Mouse (Mus musculus): ENCODE measurements around the gene Ttyh3. TPM values are rescaled to one million over a fixed set of nuclear protein-coding genes. Genes with fewer than 3 reads are reported as not detected.

Ttyh3 gene
- polyA plus RNA-seq (2014; fragmentation: Nextera tagmentation; extraction: Ambion mirVana): 32.8 and 35.7 TPM in 2 replicates

DNA sequence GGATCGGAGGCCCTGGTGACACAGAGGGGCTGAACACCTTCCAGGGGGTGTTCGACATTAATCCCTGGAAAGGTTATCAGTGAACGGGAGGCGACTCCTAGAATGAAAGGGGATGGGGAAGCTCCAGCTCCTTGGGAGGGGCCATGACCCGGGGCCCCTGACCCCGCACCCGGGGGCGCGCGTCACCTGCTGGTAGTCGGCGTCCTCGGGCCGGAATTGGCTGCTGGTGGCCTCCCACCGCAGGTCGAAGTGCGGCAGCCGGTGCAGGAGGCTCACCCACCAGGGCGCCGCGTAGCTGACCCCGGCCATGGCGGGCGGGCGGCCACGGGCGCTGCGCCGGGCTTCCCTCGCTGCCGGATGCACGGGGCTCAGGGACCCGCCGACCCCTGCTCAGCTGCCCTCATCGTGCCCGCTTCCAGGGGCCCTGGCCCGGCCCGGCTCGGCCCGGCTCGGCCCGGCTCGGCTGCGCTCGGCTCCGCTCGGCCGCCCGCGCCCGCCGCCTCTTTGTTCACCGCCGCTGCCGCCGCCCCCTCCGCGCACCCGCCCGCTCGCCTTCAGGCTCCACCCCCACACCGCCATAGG is at the start of gene Ttyh3:
Ttyh3 (minus strand) TSS at position 513 of the 582 bp plus-strand sequence.
- WGBS: under 1% methylated on average over 57 of the region's 62 CpGs
- ATAC-seq (ENCODE audit: insufficient number of reproducible peaks, insufficient read depth, low FRiP score, low read depth): peak; percentile 19

DNA sequence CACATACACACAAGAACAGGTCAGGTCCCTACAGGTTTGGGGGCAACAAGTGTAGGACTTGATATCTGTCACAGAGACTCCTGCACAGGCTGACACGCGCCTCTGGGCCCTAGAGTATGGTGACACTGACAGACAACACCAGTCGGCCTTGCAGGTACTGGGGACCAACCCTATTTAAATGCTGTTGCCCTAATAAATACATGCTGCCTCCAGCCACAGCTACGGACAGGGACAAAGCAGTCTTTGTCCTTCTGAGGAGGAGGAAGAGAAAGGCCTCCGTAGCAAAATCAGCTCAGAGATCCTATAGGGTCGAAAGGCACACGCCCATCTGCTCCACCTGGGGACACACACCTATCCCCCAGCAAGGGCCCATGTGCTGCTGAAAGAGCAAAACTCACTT is 47.2 kb upstream of the Ttyh3 start:
- no peak overlapping the region for H3K9ac ChIP-seq (ENCODE audit: low read length)
- no peaks in the 10 kb centered on the region for H3K9me3 ChIP-seq (ENCODE audit: control insufficient read depth, low read length)
- H3K4me1 ChIP-seq (ENCODE audit: control insufficient read depth in 2 of 2, insufficient read depth in 2 of 2, low read length in 2 of 2): peaks cover 1 to 4% of the 10 kb centered on the region in 2 experiments
- no peak overlapping the region for H3K4me3 ChIP-seq (ENCODE audit: control insufficient read depth in 1 of 2, insufficient read depth in 1 of 2, low read depth in 1 of 2, low read length in 2 of 2)
- no peak for ATAC-seq (ENCODE audit: insufficient number of reproducible peaks, insufficient read depth, low FRiP score, low read depth)
- 84% methylated on average over 7 of the region's 7 CpGs for WGBS
- H3K36me3 ChIP-seq (ENCODE audit: control insufficient read depth, insufficient read depth, low read length): peaks cover 46% of the 10 kb centered on the region
- H3K27ac ChIP-seq (replicated peaks in 1 of 2; ENCODE audit: control insufficient read depth in 1 of 2, insufficient read depth in 1 of 2, low read depth in 2 of 2, low read length in 2 of 2): no peak overlapping the region
- no peaks in the 10 kb centered on the region for H3K27me3 ChIP-seq (ENCODE audit: control insufficient read depth, insufficient read depth, low read length)
- H3K4me2 ChIP-seq (ENCODE audit: low read length): no peak overlapping the region

More for the DNA sequence above, at the start of gene Ttyh3:
- peak within 1 kb of the TSS; percentile 98 for H3K9ac ChIP-seq (ENCODE audit: low read length)
- H3K9me3 ChIP-seq (ENCODE audit: control insufficient read depth, low read length): no peaks in the 10 kb centered on the region
- H3K27ac ChIP-seq (replicated peaks in 1 of 2; ENCODE audit: control insufficient read depth in 1 of 2, insufficient read depth in 1 of 2, low read depth in 2 of 2, low read length in 2 of 2): peak within 1 kb of the TSS; percentile 83 to 85
- H3K36me3 ChIP-seq (ENCODE audit: control insufficient read depth, insufficient read depth, low read length): peaks cover 18% of the 10 kb centered on the region
- H3K4me2 ChIP-seq (ENCODE audit: low read length): peak within 1 kb of the TSS; percentile 89
- no peaks in the 10 kb centered on the region for H3K27me3 ChIP-seq (ENCODE audit: control insufficient read depth, insufficient read depth, low read length)
- peaks cover 47 to 58% of the 10 kb centered on the region in 2 experiments for H3K4me1 ChIP-seq (ENCODE audit: control insufficient read depth in 2 of 2, insufficient read depth in 2 of 2, low read length in 2 of 2)
- peak within 1 kb of the TSS; percentile 85 to 86 for H3K4me3 ChIP-seq (ENCODE audit: control insufficient read depth in 1 of 2, insufficient read depth in 1 of 2, low read depth in 1 of 2, low read length in 2 of 2)

DNA sequence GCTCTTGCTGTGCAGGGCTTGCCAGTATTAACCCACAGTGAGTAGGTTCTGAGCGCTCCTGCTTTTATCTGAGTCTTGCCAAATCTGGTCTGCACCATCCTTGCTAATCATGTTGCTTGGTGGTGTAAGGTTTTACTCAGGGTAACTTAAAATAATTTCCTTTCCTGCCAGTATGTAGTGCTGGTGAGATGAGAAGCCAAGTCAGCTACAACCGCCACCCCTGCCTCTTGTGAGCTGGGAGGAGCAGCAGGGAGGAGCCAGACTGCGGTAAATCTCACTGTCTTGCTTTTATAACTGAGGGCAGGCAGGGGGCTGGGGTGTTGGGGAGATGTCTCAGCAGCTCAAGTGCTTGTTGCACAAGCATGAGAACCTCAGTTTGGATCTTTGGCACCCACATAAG is 39.6 kb upstream of the Ttyh3 start:
- H3K4me2 ChIP-seq (ENCODE audit: low read length): no peak overlapping the region
- 73% methylated on average over 3 of the region's 3 CpGs for WGBS
- no peaks in the 10 kb centered on the region for H3K9me3 ChIP-seq (ENCODE audit: control insufficient read depth, low read length)
- H3K36me3 ChIP-seq (ENCODE audit: control insufficient read depth, insufficient read depth, low read length): peaks cover 46% of the 10 kb centered on the region
- H3K27ac ChIP-seq (replicated peaks in 1 of 2; ENCODE audit: control insufficient read depth in 1 of 2, insufficient read depth in 1 of 2, low read depth in 2 of 2, low read length in 2 of 2): no peak overlapping the region
- H3K9ac ChIP-seq (ENCODE audit: low read length): no peak overlapping the region
- no peaks in the 10 kb centered on the region for H3K27me3 ChIP-seq (ENCODE audit: control insufficient read depth, insufficient read depth, low read length)
- no peaks in the 10 kb centered on the region for H3K4me1 ChIP-seq (ENCODE audit: control insufficient read depth in 2 of 2, insufficient read depth in 2 of 2, low read length in 2 of 2)
- no peak overlapping the region for H3K4me3 ChIP-seq (ENCODE audit: control insufficient read depth in 1 of 2, insufficient read depth in 1 of 2, low read depth in 1 of 2, low read length in 2 of 2)
- ATAC-seq (ENCODE audit: insufficient number of reproducible peaks, insufficient read depth, low FRiP score, low read depth): no peak

DNA sequence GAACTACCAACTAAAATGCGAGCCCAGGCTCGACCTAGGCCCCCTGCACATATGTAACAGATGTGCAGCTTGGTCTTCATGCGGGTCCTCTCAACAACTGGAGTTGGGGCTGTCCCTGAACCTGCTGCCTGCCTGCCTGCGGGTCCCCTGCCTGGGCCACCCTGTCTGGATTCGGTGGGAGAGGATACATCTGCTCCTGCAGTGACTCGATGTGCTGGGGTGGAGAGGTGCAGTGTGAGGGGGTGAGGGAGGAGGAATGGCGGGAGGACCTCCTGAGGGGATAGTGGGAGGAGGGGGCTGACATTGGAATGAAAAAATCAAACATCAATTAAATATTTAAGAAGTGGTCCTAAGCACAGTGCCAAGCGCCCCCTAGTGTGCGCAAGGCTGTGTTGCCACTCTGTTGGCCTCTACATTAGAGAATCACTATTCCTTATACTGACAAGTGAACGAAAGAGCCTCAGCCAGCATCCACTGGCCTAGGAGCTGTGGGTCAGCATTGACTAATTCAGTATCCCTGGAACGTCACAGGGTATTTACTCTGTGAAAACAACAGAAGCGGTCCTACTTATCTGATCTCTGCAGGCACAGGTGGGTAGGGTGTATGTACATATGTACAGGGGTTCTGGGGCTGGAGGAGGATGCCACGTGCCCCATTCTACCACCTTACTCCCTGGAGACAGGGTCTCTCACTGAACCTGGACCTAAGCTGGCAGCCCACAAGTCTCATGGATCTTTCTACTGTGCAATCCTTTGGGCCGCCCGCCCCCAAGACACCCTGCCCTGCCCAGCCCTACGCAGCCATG is 35.7 kb upstream of the Ttyh3 start:
- Histone ChIP-seq H3K9me3 (ENCODE audit: control insufficient read depth, low read length) (no peaks in the 10 kb centered on the region), H3K36me3 (ENCODE audit: control insufficient read depth, insufficient read depth, low read length) (peaks cover 24% of the 10 kb centered on the region), H3K4me1 (ENCODE audit: control insufficient read depth in 2 of 2, insufficient read depth in 2 of 2, low read length in 2 of 2) (no peaks in the 10 kb centered on the region), H3K4me2 (ENCODE audit: low read length) (no peak overlapping the region), H3K27ac (replicated peaks in 1 of 2; ENCODE audit: control insufficient read depth in 1 of 2, insufficient read depth in 1 of 2, low read depth in 2 of 2, low read length in 2 of 2) (no peak overlapping the region), H3K9ac (ENCODE audit: low read length) (no peak overlapping the region), H3K27me3 (ENCODE audit: control insufficient read depth, insufficient read depth, low read length) (no peaks in the 10 kb centered on the region), H3K4me3 (ENCODE audit: control insufficient read depth in 1 of 2, insufficient read depth in 1 of 2, low read depth in 1 of 2, low read length in 2 of 2) (no peak overlapping the region)
- ATAC-seq (ENCODE audit: insufficient number of reproducible peaks, insufficient read depth, low FRiP score, low read depth): no peak
- 64% methylated on average over 16 of the region's 16 CpGs for WGBS

DNA sequence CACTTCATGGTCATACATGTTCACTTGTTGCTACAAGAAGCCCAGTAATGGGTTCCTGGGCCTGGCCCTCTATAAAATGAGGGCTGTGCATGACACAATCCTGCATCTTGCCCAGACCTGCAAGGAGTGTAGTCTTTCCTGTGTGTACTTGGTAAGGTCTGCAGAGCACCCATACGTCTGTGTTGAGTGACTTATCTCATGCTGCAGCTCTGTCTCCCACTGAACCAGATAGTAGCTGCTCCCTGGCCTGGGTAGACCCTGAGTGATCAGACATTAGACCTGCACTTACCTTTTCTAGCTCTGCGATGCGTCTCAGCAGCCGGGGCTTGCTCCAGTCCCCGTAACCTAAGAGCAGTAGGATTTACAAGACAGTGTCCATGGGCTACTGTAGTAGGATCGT is 33.3 kb upstream of the Ttyh3 start:
- Histone ChIP-seq H3K9me3 (ENCODE audit: control insufficient read depth, low read length) (no peaks in the 10 kb centered on the region), H3K4me2 (ENCODE audit: low read length) (no peak overlapping the region), H3K9ac (ENCODE audit: low read length) (no peak overlapping the region), H3K4me3 (ENCODE audit: control insufficient read depth in 1 of 2, insufficient read depth in 1 of 2, low read depth in 1 of 2, low read length in 2 of 2) (no peak overlapping the region), H3K27me3 (ENCODE audit: control insufficient read depth, insufficient read depth, low read length) (no peaks in the 10 kb centered on the region), H3K27ac (replicated peaks in 1 of 2; ENCODE audit: control insufficient read depth in 1 of 2, insufficient read depth in 1 of 2, low read depth in 2 of 2, low read length in 2 of 2) (no peak overlapping the region), H3K4me1 (ENCODE audit: control insufficient read depth in 2 of 2, insufficient read depth in 2 of 2, low read length in 2 of 2) (no peaks in the 10 kb centered on the region), H3K36me3 (ENCODE audit: control insufficient read depth, insufficient read depth, low read length) (peaks cover 28% of the 10 kb centered on the region)
- no peak for ATAC-seq (ENCODE audit: insufficient number of reproducible peaks, insufficient read depth, low FRiP score, low read depth)
- WGBS: 87% methylated on average over 6 of the region's 6 CpGs

DNA sequence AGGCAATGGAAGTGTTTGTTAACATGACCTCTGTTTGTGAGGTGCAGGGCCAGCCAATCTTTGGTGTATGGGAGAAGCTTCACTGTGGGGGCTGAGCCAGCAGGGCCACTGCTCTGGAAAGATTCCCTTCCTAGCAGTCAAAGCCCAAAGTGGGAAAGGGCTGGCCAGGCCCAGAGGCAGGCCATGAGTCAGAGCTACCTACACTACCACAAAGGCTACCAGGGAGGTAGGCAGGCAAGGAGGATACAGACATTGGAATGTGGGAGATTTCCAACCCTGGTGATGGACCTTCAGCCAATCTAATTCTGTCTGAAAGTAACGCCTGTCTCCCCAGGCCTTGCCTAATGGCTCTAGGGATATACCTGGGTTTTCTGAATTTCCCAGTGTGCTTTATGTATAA is 32.1 kb upstream of the Ttyh3 start:
- peaks cover 35% of the 10 kb centered on the region for H3K36me3 ChIP-seq (ENCODE audit: control insufficient read depth, insufficient read depth, low read length)
- WGBS: 75% methylated on average over 1 of the region's 1 CpGs
- no peak overlapping the region for H3K4me2 ChIP-seq (ENCODE audit: low read length)
- H3K27me3 ChIP-seq (ENCODE audit: control insufficient read depth, insufficient read depth, low read length): no peaks in the 10 kb centered on the region
- no peak overlapping the region for H3K9ac ChIP-seq (ENCODE audit: low read length)
- H3K4me3 ChIP-seq (ENCODE audit: control insufficient read depth in 1 of 2, insufficient read depth in 1 of 2, low read depth in 1 of 2, low read length in 2 of 2): no peak overlapping the region
- no peak for ATAC-seq (ENCODE audit: insufficient number of reproducible peaks, insufficient read depth, low FRiP score, low read depth)
- no peaks in the 10 kb centered on the region for H3K4me1 ChIP-seq (ENCODE audit: control insufficient read depth in 2 of 2, insufficient read depth in 2 of 2, low read length in 2 of 2)
- H3K27ac ChIP-seq (replicated peaks in 1 of 2; ENCODE audit: control insufficient read depth in 1 of 2, insufficient read depth in 1 of 2, low read depth in 2 of 2, low read length in 2 of 2): no peak overlapping the region
- no peaks in the 10 kb centered on the region for H3K9me3 ChIP-seq (ENCODE audit: control insufficient read depth, low read length)

DNA sequence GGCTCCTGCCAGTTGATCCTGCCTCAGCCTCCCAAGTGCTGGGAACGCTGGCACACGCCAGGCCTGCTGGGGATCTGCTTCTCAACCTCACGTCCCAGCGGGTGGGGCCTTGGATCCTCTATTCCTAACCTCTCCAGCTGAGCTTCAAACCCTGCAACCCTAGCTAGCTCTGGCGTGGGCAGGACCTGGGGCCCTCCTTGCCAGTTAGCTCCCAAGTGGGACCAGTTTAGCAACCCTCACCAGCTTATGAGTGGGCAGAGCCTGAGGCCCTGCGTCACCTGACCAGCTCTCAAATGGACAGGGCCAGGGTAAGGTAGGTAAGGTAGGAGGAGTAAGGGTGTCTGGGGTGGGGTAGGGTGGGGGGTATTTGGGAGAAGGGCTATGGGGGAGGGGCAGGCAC is 31.2 kb upstream of the Ttyh3 start:
- 88% methylated on average over 6 of the region's 6 CpGs for WGBS
- Histone ChIP-seq H3K9me3 (ENCODE audit: control insufficient read depth, low read length) (no peaks in the 10 kb centered on the region), H3K27me3 (ENCODE audit: control insufficient read depth, insufficient read depth, low read length) (no peaks in the 10 kb centered on the region), H3K9ac (ENCODE audit: low read length) (no peak overlapping the region), H3K4me1 (ENCODE audit: control insufficient read depth in 2 of 2, insufficient read depth in 2 of 2, low read length in 2 of 2) (no peaks in the 10 kb centered on the region), H3K4me2 (ENCODE audit: low read length) (no peak overlapping the region), H3K27ac (replicated peaks in 1 of 2; ENCODE audit: control insufficient read depth in 1 of 2, insufficient read depth in 1 of 2, low read depth in 2 of 2, low read length in 2 of 2) (no peak overlapping the region), H3K36me3 (ENCODE audit: control insufficient read depth, insufficient read depth, low read length) (peaks cover 38% of the 10 kb centered on the region), H3K4me3 (ENCODE audit: control insufficient read depth in 1 of 2, insufficient read depth in 1 of 2, low read depth in 1 of 2, low read length in 2 of 2) (no peak overlapping the region)
- no peak for ATAC-seq (ENCODE audit: insufficient number of reproducible peaks, insufficient read depth, low FRiP score, low read depth)

Measured in heart, embryonic 14.5 days (tissue).